Mouse (Mus musculus): ENCODE results near the gene Rab23. TPM values are rescaled to one million over a fixed set of nuclear protein-coding genes. Genes with fewer than 3 reads are reported as not detected.

Gene Rab23
- polyA plus RNA-seq, 3 experiments from 2014 or later: 6.7 to 7.5 (median 6.8) TPM

GRCm38 (mm10) chr1:33768091-33768787, 48.6 kb downstream of the Rab23 start:
- no peak for ATAC-seq

- ATAC-seq: no peak
These were observed 49.1 kb downstream of the Rab23 start for GRCm38 (mm10) chr1:33768827-33769226.

- no peak for ATAC-seq
These were observed 51.9 kb downstream of the Rab23 start for GRCm38 (mm10) chr1:33771621-33772020.

- ATAC-seq: no peak
These were observed 52.4 kb downstream of the Rab23 start for GRCm38 (mm10) chr1:33772106-33772505.

- ATAC-seq: no peak
These were observed 56.5 kb downstream of the Rab23 start for GRCm38 (mm10) chr1:33776175-33776611.

GRCm38 (mm10) chr1:33784561-33784960, 64.9 kb downstream of the Rab23 start:
- no peak for ATAC-seq

GRCm38 (mm10) chr1:33788072-33788471, 68.4 kb downstream of the Rab23 start:
- ATAC-seq: no peak

GRCm38 (mm10) chr1:33788493-33788892, 68.8 kb downstream of the Rab23 start:
- ATAC-seq: no peak

Other genes with a start within 250 kb of the Rab23 start
- 10 to 100 TPM; 19.3 to 43.6 (median 26.0) TPM for gene Prim2, start 50.1 kb upstream of the Rab23 start, polyA plus RNA-seq (2017; shearing (Covaris generic))
- 1 to 10 TPM; 1.7 to 4.5 (median 2.0) TPM for gene Bag2, start 37.9 kb downstream of the Rab23 start, polyA plus RNA-seq (2017; shearing (Covaris generic))
- gene Zfp451, start 94.7 kb downstream of the Rab23 start, polyA plus RNA-seq (2017; shearing (Covaris generic)): 10 to 100 TPM; 11.7 to 14.1 (median 12.8) TPM
- gene Bend6, start 187.9 kb downstream of the Rab23 start, polyA plus RNA-seq (2017; shearing (Covaris generic)): 1 to 10 TPM in 2 of 3 experiments, under 1 TPM in 1; 0.96 to 8.0 (median 2.4) TPM
- 10 to 100 TPM; 18.1 to 31.7 (median 20.6) TPM for gene Dst, start 188.3 kb downstream of the Rab23 start, polyA plus RNA-seq (2017; shearing (Covaris generic))